Mouse (Mus musculus) heart, embryonic 11.5 days (tissue): ENCODE data around the gene Atrx. TPM values are rescaled to one million over a fixed set of nuclear protein-coding genes. Genes with fewer than 3 reads are reported as not detected.
"Not testable (repeated sequence)": the region's sequence is repeated elsewhere in the genome, so short reads cannot be mapped to it uniquely, and the experiment has no call there.

Source experiments
- ATAC-seq: fragments of 200-750 bp; cut with Nextera tagmentation; replicated peaks from 2 replicates; pipeline ENCODE4 v1.8.0; 2017; ENCODE audit warnings: moderate library complexity; ENCODE audit not compliant: insufficient number of reproducible peaks, low FRiP score, low TSS enrichment
- H3K27ac ChIP-seq: fragments of 300-500 bp; sonication (generic); 2 replicates; pipeline ENCODE4 v1.5.1; 2014; ENCODE audit warnings: mild to moderate bottlenecking, low read depth, low read length
- H3K27me3 ChIP-seq: fragments of 300-500 bp; sonication (generic); 2 replicates; pipeline ENCODE4 v1.6.1; 2014; ENCODE audit warnings: mild to moderate bottlenecking, low read length, mixed read lengths; ENCODE audit not compliant: control insufficient read depth, insufficient read depth
- H3K36me3 ChIP-seq: fragments of 300-500 bp; sonication (generic); 2 replicates; pipeline ENCODE4 v1.6.1; 2014; ENCODE audit warnings: mild to moderate bottlenecking, low read length, moderate library complexity, mixed read lengths; ENCODE audit not compliant: control insufficient read depth, insufficient read depth
- H3K4me1 ChIP-seq: fragments of 300-500 bp; sonication (generic); 2 replicates; pipeline ENCODE4 v1.6.1; 2014; ENCODE audit warnings: low read length; ENCODE audit not compliant: control insufficient read depth, insufficient read depth
- H3K4me2 ChIP-seq: fragments of 300-500 bp; sonication (generic); 2 replicates; pipeline ENCODE4 v1.6.1; 2014; ENCODE audit warnings: mild to moderate bottlenecking, moderate library complexity
- H3K4me3 ChIP-seq: fragments of 300-500 bp; sonication (generic); 2 replicates; pipeline ENCODE4 v1.5.1; 2014; ENCODE audit warnings: low read depth, low read length
- H3K9ac ChIP-seq: fragments of 300-500 bp; sonication (generic); 2 replicates; pipeline ENCODE4 v1.6.1; 2014; ENCODE audit warnings: mild to moderate bottlenecking, low read depth, low read length, moderate library complexity
- H3K9me3 ChIP-seq: fragments of 300-500 bp; sonication (generic); replicated peaks from 2 replicates; pipeline ENCODE4 v1.6.1; 2016; ENCODE audit warnings: low read length; ENCODE audit not compliant: control insufficient read depth
- WGBS: fragments of 180-500 bp; shearing (Covaris S2); extraction: QIAGEN DNeasy Blood & Tissue Kit; methylation state at CpG from one replicate; pipeline ENCODE4 v1.1.7; 2014; ENCODE audit not compliant: insufficient replicate concordance; 5-methylcytosine and 5-hydroxymethylcytosine counted together
- polyA plus RNA-seq: library from polyadenylated mRNA; unstranded; fragments of >200 nt; fragmentation: Nextera tagmentation; extraction: Ambion mirVana; gene quantifications from 2 replicates; pipeline ENCODE4 v1.2.1, GENCODE M21; 2014

Gene Atrx
- polyA plus RNA-seq: 121 and 143 TPM in 2 replicates

DNA sequence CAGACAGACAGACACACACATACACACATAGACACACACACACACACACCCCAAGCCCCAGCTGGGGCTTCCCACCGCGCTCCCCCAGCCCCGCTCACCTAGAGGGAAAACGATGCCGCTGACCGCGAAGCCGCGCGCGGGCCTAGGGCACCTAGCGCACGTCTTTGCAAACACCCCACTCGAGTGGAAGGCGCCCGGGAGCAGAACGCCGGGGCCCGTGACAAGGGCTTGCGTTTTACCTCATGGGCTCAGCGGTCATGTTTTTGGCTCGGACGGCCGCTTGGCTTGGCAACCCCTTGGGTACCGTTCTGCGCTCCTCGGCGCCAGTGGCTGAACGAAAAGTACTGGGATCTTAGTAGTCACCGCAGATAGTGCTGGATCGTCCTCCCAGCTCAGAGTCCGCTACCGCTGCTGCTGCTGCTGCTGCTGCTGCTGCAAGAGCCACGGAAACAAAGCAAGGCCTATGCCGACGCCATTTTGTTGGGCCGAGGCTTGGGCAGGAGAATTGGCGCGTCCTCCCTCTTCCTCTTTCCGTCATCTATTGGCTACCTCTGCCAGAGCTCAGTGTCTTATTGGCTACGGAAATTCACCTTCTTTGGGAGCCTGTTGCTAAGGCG lies at the start of gene Atrx:
TSS of gene Atrx (minus strand) at position 543 of the 617 bp plus-strand sequence.
- Histone ChIP-seq H3K9ac (peak within 1 kb of the TSS; percentile 94), H3K9me3 (no peaks in the 10 kb centered on the region), H3K36me3 (no peaks in the 10 kb centered on the region), H3K4me3 (peak within 1 kb of the TSS; percentile 71), H3K27ac (peak within 1 kb of the TSS; percentile 95), H3K4me2 (peak within 1 kb of the TSS; percentile 63), H3K27me3 (no peaks in the 10 kb centered on the region), H3K4me1 (peaks cover 4% of the 10 kb centered on the region)
- WGBS: 16% methylated on average over 42 of the region's 42 CpGs
- ATAC-seq: peak; percentile 92

DNA sequence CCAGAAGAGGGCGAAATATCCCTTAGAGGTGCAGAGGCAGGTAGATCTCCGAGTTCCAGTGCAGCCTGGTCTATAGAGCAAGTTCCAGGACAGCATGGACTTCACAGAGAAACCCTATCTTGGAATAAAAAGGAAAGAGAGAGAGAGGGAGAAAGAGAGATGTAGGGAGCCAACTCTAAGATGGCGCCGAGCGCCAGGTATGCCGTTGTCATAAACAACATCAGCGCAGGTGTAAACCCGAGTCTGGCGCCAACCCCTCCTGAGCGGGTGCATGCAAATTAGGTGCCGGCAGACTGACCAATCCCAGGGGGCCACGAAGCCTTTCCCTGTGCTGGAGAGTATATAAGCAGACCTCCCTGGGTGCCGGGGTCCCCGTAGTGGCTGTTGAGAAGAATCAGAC lies 27.9 kb upstream of the Atrx start:
- H3K4me2 ChIP-seq, H3K9ac ChIP-seq, H3K36me3 ChIP-seq, H3K9me3 ChIP-seq, H3K4me1 ChIP-seq, H3K4me3 ChIP-seq, H3K27ac ChIP-seq, ATAC-seq, H3K27me3 ChIP-seq: not testable (repeated sequence)
- WGBS: 65% methylated on average over 14 of the region's 14 CpGs

DNA sequence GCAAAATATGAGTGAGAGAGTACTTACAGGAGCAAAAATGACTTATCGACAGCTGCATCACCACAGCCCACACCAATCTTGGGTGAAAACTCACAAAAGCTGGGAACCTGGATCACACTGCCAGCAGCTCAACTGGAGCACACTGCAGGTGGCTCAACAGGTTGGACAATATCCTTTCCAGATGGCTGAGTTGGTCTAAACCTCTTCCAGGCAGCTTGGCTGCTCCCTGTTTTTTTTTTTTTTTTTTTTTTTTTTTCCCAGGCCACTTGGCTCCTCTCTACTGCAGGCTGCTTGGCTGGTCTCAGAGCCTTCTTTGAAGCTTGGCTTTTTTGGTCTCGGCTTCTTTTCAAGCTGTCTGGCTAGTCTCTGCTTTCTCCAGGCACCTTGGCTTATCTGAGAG lies 24.8 kb upstream of the Atrx start:
- H3K9ac ChIP-seq: no peak overlapping the region
- no peak overlapping the region for H3K4me3 ChIP-seq
- no peaks in the 10 kb centered on the region for H3K36me3 ChIP-seq
- no peaks in the 10 kb centered on the region for H3K9me3 ChIP-seq
- H3K4me2 ChIP-seq: no peak overlapping the region
- ATAC-seq: no peak
- no peaks in the 10 kb centered on the region for H3K4me1 ChIP-seq
- no peak overlapping the region for H3K27ac ChIP-seq
- 78% methylated on average over 2 of the region's 2 CpGs for WGBS
- no peaks in the 10 kb centered on the region for H3K27me3 ChIP-seq

DNA sequence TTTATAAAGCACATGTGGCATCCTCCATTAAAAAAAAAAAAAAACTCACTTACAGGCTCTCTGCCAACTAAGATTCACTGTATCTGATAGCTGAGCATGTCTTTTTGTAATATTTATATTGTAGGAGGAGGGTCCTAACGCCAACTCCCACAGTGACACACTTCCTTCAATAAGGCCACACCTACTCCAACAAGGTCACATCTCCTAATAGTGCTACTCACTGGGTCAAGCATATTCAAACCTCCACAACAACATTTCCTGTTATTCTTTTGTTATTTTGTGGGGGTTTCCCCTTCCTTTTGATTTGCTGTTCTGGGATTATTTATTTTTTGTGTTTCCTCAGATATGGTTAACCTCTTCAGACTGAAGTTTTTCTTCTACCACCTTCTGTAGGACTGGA lies 17.2 kb upstream of the Atrx start:
- H3K27me3 ChIP-seq: no peaks in the 10 kb centered on the region
- ATAC-seq: no peak
- H3K4me3 ChIP-seq: no peak overlapping the region
- H3K4me2 ChIP-seq: no peak overlapping the region
- no peaks in the 10 kb centered on the region for H3K9me3 ChIP-seq
- H3K36me3 ChIP-seq: no peaks in the 10 kb centered on the region
- H3K9ac ChIP-seq: no peak overlapping the region
- 61% methylated on average over 1 of the region's 1 CpGs for WGBS
- H3K4me1 ChIP-seq: no peaks in the 10 kb centered on the region
- no peak overlapping the region for H3K27ac ChIP-seq

DNA sequence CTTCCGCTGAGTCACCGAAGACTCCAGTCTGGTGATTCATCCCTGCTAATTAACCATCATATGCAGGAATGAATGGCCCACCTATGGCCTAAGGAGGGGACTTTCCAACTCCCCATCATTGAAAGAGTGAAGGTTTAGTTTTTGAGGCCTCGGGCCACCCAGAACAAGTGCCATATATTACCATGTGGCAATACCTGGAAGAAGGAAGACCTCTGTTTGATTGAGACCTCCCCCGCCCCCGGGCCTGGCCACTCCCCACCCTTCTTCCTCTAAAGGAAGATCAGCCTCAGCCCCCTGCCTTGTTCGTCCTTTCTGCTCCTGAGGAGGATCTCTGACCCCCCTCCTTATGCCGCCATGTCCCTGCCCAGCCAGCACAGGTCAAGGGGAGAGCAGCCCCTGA lies 10.0 kb upstream of the Atrx start:
- no peaks in the 10 kb centered on the region for H3K36me3 ChIP-seq
- no peaks in the 10 kb centered on the region for H3K4me1 ChIP-seq
- no peak for ATAC-seq
- H3K27ac ChIP-seq: no peak overlapping the region
- no peaks in the 10 kb centered on the region for H3K9me3 ChIP-seq
- 87% methylated on average over 7 of the region's 7 CpGs for WGBS
- no peak overlapping the region for H3K4me3 ChIP-seq
- no peak overlapping the region for H3K9ac ChIP-seq
- no peaks in the 10 kb centered on the region for H3K27me3 ChIP-seq
- H3K4me2 ChIP-seq: no peak overlapping the region

DNA sequence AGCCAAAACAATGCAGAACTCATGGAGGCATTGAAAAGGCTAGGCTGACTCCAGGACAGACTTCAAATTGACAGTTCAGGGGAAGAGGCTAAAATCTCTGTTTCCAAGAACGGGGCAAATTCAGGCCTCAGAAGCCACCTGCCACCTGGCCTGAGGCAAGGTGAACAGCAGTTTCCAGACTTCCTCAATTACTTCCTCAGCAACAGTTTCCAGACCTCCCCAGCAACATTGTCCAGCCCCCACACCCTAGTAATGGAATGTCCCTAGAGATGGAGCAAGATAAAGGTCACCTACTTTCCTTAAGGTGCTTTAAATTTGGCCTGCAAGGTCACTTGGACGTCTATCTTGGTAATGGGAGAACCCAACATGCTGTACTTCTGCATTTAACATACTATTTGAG lies 8.5 kb upstream of the Atrx start:
- Histone ChIP-seq H3K9ac (no peak overlapping the region), H3K36me3 (no peaks in the 10 kb centered on the region), H3K4me3 (no peak overlapping the region), H3K4me1 (no peaks in the 10 kb centered on the region), H3K4me2 (no peak overlapping the region), H3K27me3 (no peaks in the 10 kb centered on the region), H3K9me3 (no peaks in the 10 kb centered on the region), H3K27ac (no peak overlapping the region)
- 64% methylated on average over 2 of the region's 2 CpGs for WGBS
- ATAC-seq: no peak

DNA sequence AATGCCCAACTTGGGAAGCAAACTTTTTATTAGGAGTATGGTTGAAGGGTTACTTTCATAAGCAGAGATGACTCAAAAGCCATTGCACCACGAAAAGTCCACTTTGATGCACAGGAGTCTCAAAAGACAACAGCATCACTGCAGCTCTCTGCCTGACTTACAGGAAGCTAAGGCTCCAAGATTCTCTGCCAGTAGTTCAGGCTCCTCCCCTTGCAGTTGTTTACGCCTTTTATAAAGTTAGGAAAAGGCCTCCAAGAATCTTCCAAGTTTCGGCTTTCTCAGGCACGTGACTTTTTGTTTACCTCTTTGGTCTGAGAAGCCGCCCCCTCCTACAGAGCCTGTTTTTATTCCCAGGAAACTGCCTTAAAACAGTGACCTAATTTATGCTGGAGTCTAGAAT lies 5.1 kb upstream of the Atrx start:
- 59% methylated on average over 5 of the region's 5 CpGs for WGBS
- Histone ChIP-seq H3K4me3 (no peak overlapping the region), H3K27me3 (no peaks in the 10 kb centered on the region), H3K36me3 (no peaks in the 10 kb centered on the region), H3K27ac (no peak overlapping the region), H3K4me2 (no peak overlapping the region), H3K4me1 (no peaks in the 10 kb centered on the region), H3K9ac (no peak overlapping the region), H3K9me3 (no peaks in the 10 kb centered on the region)
- ATAC-seq: no peak

DNA sequence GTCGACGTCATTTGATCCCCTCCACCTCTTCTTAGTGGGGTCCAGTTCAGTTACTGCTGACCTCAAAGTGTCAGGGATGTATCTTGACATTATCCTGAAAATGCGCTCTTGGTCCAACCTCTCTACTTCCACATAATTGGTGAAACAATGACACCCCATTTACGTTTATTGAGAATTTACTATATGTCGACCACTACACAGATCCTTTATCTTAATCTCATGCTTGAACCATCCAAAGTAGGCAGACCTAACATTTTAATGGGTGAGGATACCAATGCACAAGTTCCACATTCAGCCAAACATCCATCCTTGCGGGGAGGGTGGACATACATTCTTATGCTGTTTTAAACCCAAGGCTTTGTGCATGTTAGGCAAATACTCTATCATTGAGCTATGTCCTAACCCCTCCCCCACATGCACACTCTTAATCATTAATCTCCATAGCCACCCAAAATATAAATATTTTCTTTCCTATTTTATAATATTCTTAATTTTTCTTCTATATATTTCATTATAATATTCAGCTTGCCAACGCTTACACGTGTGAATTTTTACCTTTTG lies 355 bp upstream of the Atrx start:
- H3K4me1 ChIP-seq: peaks cover 4% of the 10 kb centered on the region
- no peaks in the 10 kb centered on the region for H3K27me3 ChIP-seq
- no peak overlapping the region; the same call in 1 of the 2 replicates for H3K9ac ChIP-seq
- H3K9me3 ChIP-seq: no peaks in the 10 kb centered on the region
- 41% methylated on average over 8 of the region's 8 CpGs for WGBS
- peak overlapping the region; percentile 46; the same call in 1 of the 2 replicates for H3K4me2 ChIP-seq
- peak overlapping the region; percentile 71 for H3K4me3 ChIP-seq
- ATAC-seq: 0 out of 2 replicates have a peak, but pooled peaks have one; percentile 20
- no peak overlapping the region; the same call in 1 of the 2 replicates for H3K27ac ChIP-seq
- H3K36me3 ChIP-seq: no peaks in the 10 kb centered on the region
